Mouse (Mus musculus) brain, embryonic 18.5 days (tissue): Measurements from ENCODE around the gene Kir3dl2.
A peak's percentile ranks its signal among the peaks of the same experiment; 100 is the strongest.
"Not testable (repeated sequence)": the region's sequence is repeated elsewhere in the genome, so short reads cannot be mapped to it uniquely, and the experiment has no call there.

Experiments used
- DNase-seq: peaks from one replicate; pipeline ENCODE4 v3.0.0-alpha.2; 2012; ENCODE audit warnings: low read depth, low spot score

Kir3dl2 gene

GRCm38 (mm10) chrX:136543956-136544355, at the start of gene Kir3dl2:
Kir3dl2 (minus strand) TSS chrX:136544056.
- not testable (repeated sequence) for DNase-seq

- DNase-seq: no peak
These were observed 47.0 kb upstream of the Kir3dl2 start for GRCm38 (mm10) chrX:136590897-136591257.

- DNase-seq: peak; percentile 61
These were observed 46.5 kb upstream of the Kir3dl2 start, which contains the start of gene Tceal3 for GRCm38 (mm10) chrX:136590199-136590896. Tceal3 (plus strand) TSS chrX:136590842.

DNA sequence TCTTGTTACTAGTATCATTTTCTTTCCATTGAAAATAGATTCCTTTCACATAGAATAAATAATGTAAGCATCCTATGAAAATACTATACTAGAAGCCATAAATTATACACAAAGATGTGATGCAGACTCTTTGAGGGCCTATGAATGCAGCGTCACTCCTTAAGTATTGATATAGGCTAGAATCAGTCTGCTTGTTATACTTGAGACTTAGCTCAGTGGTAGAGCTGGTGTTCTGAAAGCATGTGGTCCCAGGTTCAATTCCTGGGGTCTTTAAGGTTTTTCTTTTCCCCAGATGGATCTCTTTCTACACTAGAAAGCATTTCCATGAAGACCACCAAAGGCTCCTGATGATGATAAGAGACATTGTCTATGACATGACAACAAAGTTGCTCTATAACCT, 40.8 kb upstream of the Kir3dl2 start:
- DNase-seq: no peak

DNA sequence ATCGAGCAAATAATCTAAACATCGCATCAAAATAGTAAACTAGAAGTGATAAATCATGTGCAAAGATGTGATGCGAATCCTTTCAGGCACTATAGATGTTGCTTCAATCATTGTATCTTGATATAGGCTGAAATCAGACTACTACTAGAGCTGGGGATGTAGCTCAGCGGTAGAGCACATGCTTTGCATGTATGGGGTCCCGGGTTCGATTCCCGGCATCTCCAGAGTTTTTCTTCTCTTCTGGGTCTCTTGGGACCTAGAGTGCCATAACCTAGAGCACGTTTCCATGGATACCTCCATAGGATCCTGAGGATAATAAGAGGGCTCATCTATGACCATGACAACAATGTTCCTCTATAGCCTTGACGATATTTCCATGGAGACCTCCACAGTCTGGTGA, 25.2 kb upstream of the Kir3dl2 start:
- DNase-seq: not testable (repeated sequence)

DNA sequence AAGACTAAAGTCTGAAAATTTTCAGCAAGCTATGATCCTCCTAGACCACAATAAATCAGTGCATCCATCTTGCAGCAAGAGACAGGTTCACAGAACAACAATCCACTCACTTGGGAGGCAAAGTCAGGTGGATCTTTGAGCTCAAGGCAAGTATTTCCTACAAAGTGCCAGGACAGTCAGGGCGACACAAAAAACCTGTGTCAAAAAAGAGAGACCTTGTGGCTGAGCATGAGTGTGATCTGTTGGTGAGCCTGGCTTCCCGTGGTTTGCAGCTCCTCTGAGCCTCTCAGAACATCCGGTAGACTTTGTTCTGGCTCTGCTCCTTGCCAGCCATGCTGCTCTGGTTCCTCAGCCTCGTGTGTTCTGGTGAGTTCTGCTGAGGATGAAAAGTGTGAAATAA, 26.2 kb downstream of the Kir3dl2 start, which contains the start of gene Kir3dl1:
Gene Kir3dl1, plus strand, starts transcription at position 301 of the 400 bp plus-strand sequence.
- not testable (repeated sequence) for DNase-seq
